Mouse (Mus musculus) embryonic fibroblast, embryonic 13.5 days (primary cell): Measurements from ENCODE around the gene Dnah17. TPM values are rescaled to one million over a fixed set of nuclear protein-coding genes. Genes with fewer than 3 reads are reported as not detected.

Experiments
- H3K27ac ChIP-seq: 2 replicates; pipeline ENCODE4 v1.5.1; 2012; ENCODE audit warnings: low read length, control low read depth, inconsistent platforms; ENCODE audit not compliant: insufficient read depth
- H3K4me1 ChIP-seq: 2 replicates; pipeline ENCODE4 v1.6.1; 2011; ENCODE audit warnings: low read length; ENCODE audit not compliant: control insufficient read depth, insufficient read depth
- H3K4me3 ChIP-seq: 2 replicates; pipeline ENCODE4 v1.5.1; 2011; ENCODE audit warnings: mild to moderate bottlenecking, control low read depth, low read length; ENCODE audit not compliant: insufficient read depth
- CTCF ChIP-seq: IDR thresholded peaks from 2 replicates; pipeline ENCODE4 v1.5.1; 2011; ENCODE audit warnings: mild to moderate bottlenecking, control low read depth, low read length, moderate library complexity, borderline replicate concordance; ENCODE audit not compliant: insufficient read depth
- POLR2A ChIP-seq: IDR thresholded peaks from 2 replicates; pipeline ENCODE4 v1.6.1; 2011; ENCODE audit warnings: low read depth, mild to moderate bottlenecking, control low read depth, low read length, moderate library complexity
- polyA plus RNA-seq: library from polyadenylated mRNA; stranded (reverse); fragments of >200 nt; gene quantifications from 2 replicates; pipeline ENCODE4 v1.2.4, GENCODE M21; 2011; ENCODE audit warnings: low read depth; ENCODE audit not compliant: missing spikeins, insufficient read length

Dnah17 gene
- polyA plus RNA-seq, 1 experiment: not detected

DNA sequence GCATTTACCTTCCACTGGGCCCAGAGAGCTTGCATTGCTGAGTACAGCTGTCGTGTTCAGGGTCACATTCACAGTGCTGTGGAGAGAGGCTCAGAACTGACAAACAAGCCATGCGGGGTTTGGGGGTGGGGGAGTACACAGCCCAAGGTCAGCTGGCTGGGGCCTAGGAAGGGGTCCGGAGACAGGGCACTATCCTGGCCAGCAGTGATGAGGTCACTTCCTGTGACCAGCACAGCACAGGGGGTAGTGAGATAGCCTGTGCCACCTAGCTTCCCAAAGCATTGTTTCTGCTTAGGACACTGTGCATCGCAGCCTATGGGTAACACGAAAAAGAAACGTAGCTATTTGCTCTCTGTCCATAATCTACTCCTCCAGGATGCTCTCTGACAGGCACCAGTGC lies 30.8 kb upstream of the Dnah17 start:
- TF ChIP-seq CTCF (no peak), POLR2A (no peak)
- Histone ChIP-seq H3K27ac (no peak overlapping the region), H3K4me1 (0 out of 2 replicates have a peak, but pooled peaks cover 6% of the 10 kb centered on the region), H3K4me3 (no peak overlapping the region)

DNA sequence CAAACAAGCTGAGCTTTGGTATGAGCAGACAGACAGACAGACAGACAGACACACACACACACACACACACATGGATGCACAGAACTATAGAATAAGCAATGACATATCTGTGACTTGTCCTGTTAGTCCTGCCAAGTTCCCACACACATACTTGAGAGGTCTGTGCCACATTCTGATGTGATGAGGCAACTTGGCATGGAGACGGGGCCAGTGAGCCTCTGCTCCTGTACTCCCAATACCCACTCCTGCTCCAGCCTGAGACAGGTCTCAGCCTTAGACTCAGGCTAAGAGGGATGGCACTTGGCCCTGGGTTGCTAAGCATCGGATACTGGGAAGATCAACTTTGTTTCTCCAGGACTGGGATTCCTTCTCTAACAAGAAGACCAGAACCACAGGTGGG lies 30.3 kb upstream of the Dnah17 start:
- H3K27ac ChIP-seq: no peak overlapping the region
- TF ChIP-seq CTCF (no peak), POLR2A (no peak)

DNA sequence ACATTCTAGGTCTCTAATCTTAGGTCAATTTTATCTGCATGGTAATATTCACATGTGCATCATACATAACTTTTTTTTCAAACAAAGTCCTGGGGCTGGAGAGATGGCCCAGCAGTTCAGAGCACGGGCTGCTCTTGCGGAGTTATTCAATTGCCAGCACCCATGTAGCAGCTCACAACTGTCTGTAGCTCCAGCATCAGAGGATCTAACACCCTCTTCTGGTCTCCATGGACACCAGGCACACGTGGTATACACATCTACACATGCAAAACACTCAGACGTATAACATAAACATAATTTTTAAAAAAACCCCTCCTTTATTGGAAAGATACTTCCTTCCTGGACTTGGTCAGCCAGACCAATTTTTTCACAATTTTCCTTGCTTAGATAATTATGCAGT lies 28.3 kb upstream of the Dnah17 start:
- H3K4me1 ChIP-seq: 0 out of 2 replicates have a peak, but pooled peaks cover 6% of the 10 kb centered on the region
- H3K27ac ChIP-seq: no peak overlapping the region
- TF ChIP-seq CTCF (no peak), POLR2A (no peak)
- H3K4me3 ChIP-seq: no peak overlapping the region

More for the DNA sequence above, 30.3 kb upstream of the Dnah17 start:
- Histone ChIP-seq H3K4me1 (0 out of 2 replicates have a peak, but pooled peaks cover 6% of the 10 kb centered on the region), H3K4me3 (no peak overlapping the region)

DNA sequence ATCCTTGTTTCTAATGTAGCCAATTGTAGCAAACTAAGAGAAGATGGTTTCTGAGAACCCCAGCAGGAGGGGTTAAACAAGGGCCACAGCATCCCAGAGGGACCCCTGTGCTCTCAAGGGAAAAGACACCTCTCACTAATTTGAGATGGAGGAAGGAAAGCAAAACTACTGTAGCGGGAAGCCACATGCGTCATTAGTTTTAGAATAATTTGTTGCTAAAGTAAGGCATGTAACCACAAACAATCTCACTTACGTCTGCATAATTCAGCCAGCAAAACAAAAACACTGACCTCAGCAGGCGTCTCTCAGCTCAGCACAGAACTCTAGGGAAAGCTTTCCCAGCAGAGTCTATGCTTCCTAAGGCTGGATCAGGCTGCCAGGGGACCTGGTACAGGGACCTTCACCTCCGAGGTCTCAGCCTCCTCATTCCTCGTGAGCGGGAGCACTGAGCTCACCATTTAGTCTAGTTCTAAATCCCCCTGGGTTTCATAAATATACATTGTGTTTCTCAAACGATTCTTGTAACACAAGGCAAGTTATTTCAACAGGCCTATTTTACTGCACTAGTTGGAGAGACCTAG lies 26.1 kb upstream of the Dnah17 start:
- no peak overlapping the region for H3K27ac ChIP-seq
- TF ChIP-seq CTCF (no peak), POLR2A (no peak)

DNA sequence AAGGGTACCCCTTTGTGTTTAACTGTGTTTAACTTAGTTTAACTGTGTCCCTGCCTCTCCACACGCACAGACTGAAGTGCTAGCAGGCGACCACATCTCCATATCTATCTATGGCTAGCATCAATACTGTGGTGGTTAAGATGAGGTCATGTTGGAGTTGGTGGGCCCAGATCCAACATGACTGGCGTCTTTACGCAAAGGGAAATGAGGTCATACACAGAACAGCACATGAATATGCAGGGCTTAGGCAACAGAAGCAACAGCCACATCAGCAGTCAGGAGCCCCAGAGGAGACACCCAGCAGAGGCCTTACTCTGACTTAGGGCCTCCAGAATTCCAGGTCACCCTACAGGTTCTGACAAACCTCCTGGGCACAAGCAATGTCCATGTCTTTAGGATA lies 22.5 kb upstream of the Dnah17 start:
- H3K4me1 ChIP-seq: 0 out of 2 replicates have a peak, but pooled peaks cover 2% of the 10 kb centered on the region
- no peak overlapping the region for H3K4me3 ChIP-seq
- no peak overlapping the region for H3K27ac ChIP-seq
- TF ChIP-seq CTCF: no peak
- TF ChIP-seq POLR2A: no peak

More for the DNA sequence above, 26.1 kb upstream of the Dnah17 start:
- H3K4me3 ChIP-seq: no peak overlapping the region
- 0 out of 2 replicates have a peak, but pooled peaks cover 8% of the 10 kb centered on the region for H3K4me1 ChIP-seq

DNA sequence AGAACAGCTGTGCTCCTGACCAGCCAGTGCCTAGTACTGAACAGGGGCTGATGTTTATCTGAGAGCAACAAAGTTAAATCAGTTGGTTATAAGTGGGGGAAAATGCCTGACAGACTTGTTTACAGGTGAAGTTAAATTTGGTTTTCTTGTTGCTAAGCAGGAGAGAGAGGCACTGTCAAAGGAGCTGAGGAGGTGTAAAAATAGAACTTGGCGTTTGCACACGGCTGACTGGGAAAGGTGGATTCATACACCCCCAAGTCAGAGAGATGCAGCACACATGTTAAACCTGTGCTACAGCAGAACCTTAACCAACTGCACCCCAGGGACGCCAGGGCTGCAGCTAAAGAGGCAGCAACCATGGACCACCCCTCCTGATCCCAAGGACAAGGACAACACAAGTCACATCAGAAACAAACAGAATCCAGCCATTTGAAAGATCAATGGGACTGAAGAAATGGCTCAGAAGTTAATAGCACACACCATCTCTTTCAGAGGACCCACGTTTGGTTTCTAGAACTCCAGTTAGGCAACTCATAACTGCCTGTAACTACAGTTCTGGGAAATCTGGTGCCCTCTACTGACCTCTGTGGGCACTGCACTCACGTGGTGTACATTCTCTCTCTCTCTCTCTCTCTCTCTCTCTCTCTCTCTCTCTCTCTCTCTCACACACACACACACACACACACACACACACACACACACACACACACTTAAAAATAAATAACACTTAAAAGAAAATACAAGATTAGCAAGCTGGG lies 21.2 kb upstream of the Dnah17 start:
- Histone ChIP-seq H3K4me3 (no peak overlapping the region), H3K4me1 (0 out of 2 replicates have a peak, but pooled peaks cover 2% of the 10 kb centered on the region), H3K27ac (no peak overlapping the region)
- no peak for TF ChIP-seq CTCF
- no peak for TF ChIP-seq POLR2A

DNA sequence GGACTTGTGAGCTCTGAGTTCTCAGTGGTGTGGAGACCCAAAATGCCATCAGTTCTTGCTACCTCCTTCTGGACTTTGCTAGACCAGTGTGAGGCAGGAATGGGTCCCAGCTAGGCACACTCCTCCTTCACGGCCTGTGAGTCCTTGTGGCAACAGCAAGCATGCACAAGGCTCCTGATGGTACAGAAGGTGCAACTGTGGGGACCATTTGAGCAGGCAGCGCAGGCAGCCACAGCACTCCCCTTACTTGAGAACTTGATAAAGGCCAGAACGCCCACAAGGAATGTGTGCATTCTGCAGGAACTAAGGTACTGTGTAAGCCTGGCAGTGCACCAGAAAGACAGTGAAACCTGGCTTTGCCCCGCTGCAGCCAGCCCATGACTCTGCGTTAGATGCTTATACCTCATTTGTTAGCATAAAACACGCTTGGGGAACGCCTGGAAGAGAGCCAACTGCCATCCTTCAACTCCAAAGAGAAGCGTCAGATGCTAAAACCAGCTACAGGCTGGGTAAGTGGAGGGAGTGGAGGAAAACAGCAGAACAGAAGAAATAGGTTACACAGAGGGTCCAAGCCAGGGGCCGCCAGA lies 19.8 kb upstream of the Dnah17 start:
- TF ChIP-seq POLR2A: no peak
- TF ChIP-seq CTCF: no peak
- Histone ChIP-seq H3K27ac (no peak overlapping the region), H3K4me1 (0 out of 2 replicates have a peak, but pooled peaks cover 2% of the 10 kb centered on the region), H3K4me3 (no peak overlapping the region)

DNA sequence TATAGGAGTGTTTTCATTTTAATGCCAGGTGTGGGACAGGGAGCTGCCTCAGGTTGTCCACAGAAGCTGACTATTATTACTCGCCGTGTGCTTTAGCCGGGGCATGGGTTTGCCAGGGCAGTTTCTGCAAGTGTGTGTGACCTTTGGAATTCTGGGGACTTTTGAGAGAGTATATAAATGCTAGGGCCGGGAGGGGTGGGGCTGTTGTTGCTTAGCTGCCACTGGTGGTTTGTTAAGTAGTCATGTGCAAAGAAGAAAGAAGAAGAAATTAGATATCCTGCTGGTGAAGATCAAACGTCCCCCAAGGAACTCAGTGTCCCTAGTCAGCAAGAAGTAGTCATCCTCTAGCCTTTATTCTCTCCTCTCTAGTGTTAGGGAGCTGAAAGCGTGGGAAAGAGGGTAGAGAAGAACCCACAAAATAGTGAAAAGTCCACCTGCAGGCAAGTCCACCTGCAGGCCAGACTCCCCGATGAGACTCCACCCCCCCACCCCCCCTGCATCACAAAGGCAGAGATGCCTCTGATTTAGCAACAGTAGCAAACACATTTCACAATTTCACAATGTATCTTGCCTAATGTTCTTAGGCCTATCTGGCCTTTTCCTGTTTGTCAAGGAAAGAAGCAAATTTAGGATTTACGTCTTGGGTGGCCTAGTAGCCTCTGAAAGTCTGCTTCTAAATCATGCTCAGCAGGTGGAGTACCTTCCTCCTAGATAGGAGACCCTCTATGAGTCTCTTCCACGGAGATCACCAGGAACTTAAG lies 17.6 kb upstream of the Dnah17 start:
- Histone ChIP-seq H3K27ac (no peak overlapping the region), H3K4me1 (0 out of 2 replicates have a peak, but pooled peaks cover under 1% of the 10 kb centered on the region), H3K4me3 (no peak overlapping the region)
- TF ChIP-seq CTCF: no peak
- no peak for TF ChIP-seq POLR2A

DNA sequence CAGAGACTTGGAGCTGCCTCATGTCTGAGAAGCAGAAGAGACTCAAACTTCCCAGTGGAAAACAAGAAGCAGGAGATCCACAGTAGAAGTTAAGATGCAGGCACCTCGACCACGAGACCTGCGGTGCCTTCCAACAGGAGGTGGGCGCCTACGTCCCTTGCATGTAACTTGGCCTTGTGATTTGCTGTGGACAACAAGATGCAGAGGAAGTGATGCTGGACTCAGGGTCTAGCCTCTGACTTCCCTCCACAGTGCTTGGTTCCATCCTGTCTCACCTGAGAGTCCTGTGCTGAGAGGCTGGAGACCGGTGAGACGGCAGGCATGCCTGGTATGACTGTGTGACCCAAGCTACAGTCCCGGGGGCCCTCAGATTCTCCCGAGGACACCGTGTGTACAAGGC lies 16.0 kb upstream of the Dnah17 start:
- Histone ChIP-seq H3K4me1 (no peaks in the 10 kb centered on the region), H3K4me3 (no peak overlapping the region), H3K27ac (no peak overlapping the region)
- TF ChIP-seq POLR2A (no peak), CTCF (no peak)

DNA sequence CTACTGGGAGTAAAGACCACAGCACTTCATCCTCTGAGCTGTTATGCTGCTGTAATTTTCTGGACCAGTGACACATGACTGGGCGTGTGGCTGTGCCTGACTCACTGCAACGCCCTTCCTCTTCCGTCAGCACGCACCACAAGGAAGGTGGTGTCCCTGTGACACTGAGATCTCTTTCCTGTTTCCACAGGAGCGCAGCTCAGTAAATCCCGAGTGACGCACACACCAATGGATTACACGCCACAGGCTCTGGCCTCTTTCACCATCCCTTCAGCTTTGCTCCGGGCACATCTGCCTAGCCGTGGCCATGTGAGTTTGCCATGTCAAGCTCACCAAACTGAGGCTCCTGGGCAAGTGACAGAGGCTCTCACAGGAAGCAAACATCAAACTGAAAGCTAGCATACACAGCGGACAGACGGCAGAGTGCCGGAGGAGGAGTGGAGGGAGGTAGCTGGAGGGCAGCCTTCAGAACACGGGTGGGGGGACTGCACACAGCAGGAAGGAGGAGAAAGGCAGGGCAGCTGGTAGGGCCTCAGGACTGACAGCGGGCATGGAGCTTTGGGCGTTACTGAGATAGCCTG lies 15.4 kb upstream of the Dnah17 start:
- no peak for TF ChIP-seq CTCF
- no peak; the same call in 1 of the 2 replicates for TF ChIP-seq POLR2A
- H3K4me1 ChIP-seq: no peaks in the 10 kb centered on the region
- no peak overlapping the region for H3K4me3 ChIP-seq
- no peak overlapping the region for H3K27ac ChIP-seq
